Mouse (Mus musculus) embryonic facial prominence, embryonic 14.5 days (tissue): ENCODE data around the gene Acap3. TPM values are rescaled to one million over a fixed set of nuclear protein-coding genes. Genes with fewer than 3 reads are reported as not detected.

Source experiments
- ATAC-seq: fragments of 200-750 bp; cut with Nextera tagmentation; 2 replicates; pipeline ENCODE4 v1.8.0; 2017; ENCODE audit warnings: low read depth, moderate number of reproducible peaks, moderate TSS enrichment
- DNase-seq: peaks from one replicate; pipeline ENCODE4 v3.0.0-alpha.2; 2015; ENCODE audit warnings: low spot score
- H3K27ac ChIP-seq: fragments of 300-500 bp; sonication (generic); replicated peaks from 2 replicates; pipeline ENCODE4 v1.5.1; 2014; ENCODE audit warnings: low read depth, mild to moderate bottlenecking, low read length, moderate library complexity
- H3K27me3 ChIP-seq: fragments of 300-500 bp; sonication (generic); replicated peaks from 2 replicates; pipeline ENCODE4 v1.6.1; 2014; ENCODE audit warnings: low read length; ENCODE audit not compliant: control insufficient read depth, insufficient read depth
- H3K36me3 ChIP-seq: fragments of 300-500 bp; sonication (generic); 2 replicates; pipeline ENCODE4 v1.6.1; 2014; ENCODE audit warnings: low read length, mixed read lengths; ENCODE audit not compliant: control insufficient read depth, insufficient read depth
- H3K4me1 ChIP-seq: fragments of 300-500 bp; sonication (generic); 2 replicates; pipeline ENCODE4 v1.6.1; 2014; ENCODE audit warnings: antibody characterized with exemption, low read length; ENCODE audit not compliant: control insufficient read depth, insufficient read depth
- H3K4me2 ChIP-seq: fragments of 300-500 bp; sonication (generic); 2 replicates; pipeline ENCODE4 v1.6.1; 2014; ENCODE audit warnings: low read depth, mild to moderate bottlenecking, low read length, moderate library complexity, mixed read lengths
- H3K4me3 ChIP-seq: fragments of 300-500 bp; sonication (generic); 2 replicates; pipeline ENCODE4 v1.5.1; 2014; ENCODE audit warnings: low read depth, mild to moderate bottlenecking, low read length
- H3K9ac ChIP-seq: fragments of 300-500 bp; sonication (generic); 2 replicates; pipeline ENCODE4 v1.6.1; 2014; ENCODE audit warnings: low read depth, mild to moderate bottlenecking, low read length, moderate library complexity, mixed read lengths
- H3K9me3 ChIP-seq: fragments of 300-500 bp; sonication (generic); 2 replicates; pipeline ENCODE4 v1.6.1; 2016; ENCODE audit warnings: low read length; ENCODE audit not compliant: control insufficient read depth
- WGBS: fragments of 180-500 bp; shearing (Covaris S2); extraction: QIAGEN DNeasy Blood & Tissue Kit; methylation state at CpG from one replicate; pipeline ENCODE4 v1.1.7; 2014; 5-methylcytosine and 5-hydroxymethylcytosine counted together
- polyA plus RNA-seq: library from polyadenylated mRNA; unstranded; fragments of >200 nt; fragmentation: Nextera tagmentation; extraction: Ambion mirVana; gene quantifications from 2 replicates; pipeline ENCODE4 v1.2.1, GENCODE M21; 2014

Gene Acap3
- polyA plus RNA-seq, 1 experiment from 2014 or later = 23.9 TPM

DNA sequence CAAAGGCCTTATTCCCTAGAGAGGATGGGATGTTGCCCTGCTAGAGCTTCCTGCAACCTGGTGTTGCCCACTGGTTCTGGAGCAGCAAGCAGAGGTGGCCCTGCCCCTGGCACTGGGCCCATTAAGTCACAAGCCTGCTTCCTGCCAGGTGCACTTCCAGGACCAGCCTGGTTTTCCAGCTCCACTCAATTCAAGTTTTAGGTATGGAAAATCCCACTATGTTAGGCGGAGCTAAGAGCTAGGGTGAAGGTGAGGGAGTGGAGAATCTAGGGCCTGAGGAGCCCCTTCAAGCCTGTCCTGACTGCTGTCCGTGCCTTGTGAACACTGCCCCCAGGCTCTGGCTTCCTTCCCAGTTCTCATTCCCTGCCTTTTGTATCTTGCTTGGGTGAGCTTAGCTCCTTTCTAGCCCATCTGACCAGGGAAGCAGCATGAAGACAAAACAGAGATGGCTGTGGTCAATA, 39.6 kb upstream of the Acap3 start:
- 80% methylated on average over 2 of the region's 2 CpGs for WGBS
- DNase-seq (no peak), ATAC-seq (no peak)
- Histone ChIP-seq H3K4me3 (no peak overlapping the region), H3K27ac (no peak overlapping the region), H3K36me3 (peaks cover 33% of the 10 kb centered on the region), H3K4me1 (peaks cover 11% of the 10 kb centered on the region), H3K9me3 (no peaks in the 10 kb centered on the region), H3K9ac (no peak overlapping the region), H3K27me3 (no peaks in the 10 kb centered on the region), H3K4me2 (no peak overlapping the region)

DNA sequence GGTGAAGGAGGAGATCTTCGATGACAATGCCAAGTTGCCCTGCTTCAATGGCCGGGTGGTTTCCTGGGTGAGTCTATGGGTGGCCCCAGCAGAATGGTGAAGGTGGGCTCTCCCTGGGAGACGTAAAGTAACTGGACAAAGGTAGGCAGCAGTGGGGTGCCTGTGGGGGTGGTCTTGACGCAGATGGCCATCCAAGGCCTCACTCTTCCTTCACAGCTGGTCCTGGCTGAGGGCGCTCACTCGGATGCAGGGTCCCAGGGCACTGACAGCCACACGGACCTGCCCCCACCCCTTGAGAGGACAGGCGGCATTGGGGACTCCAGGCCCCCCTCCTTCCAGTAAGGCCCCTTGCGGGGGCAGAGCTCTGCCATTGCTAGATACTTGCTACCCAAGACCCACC, 38.2 kb upstream of the Acap3 start:
- DNase-seq (no peak), ATAC-seq (no peak)
- Histone ChIP-seq H3K4me1 (peaks cover 6% of the 10 kb centered on the region), H3K9me3 (no peaks in the 10 kb centered on the region), H3K9ac (no peak overlapping the region), H3K27ac (no peak overlapping the region), H3K4me3 (no peak overlapping the region), H3K4me2 (no peak overlapping the region), H3K27me3 (no peaks in the 10 kb centered on the region), H3K36me3 (peaks cover 48% of the 10 kb centered on the region)
- WGBS = 93% methylated on average over 9 of the region's 9 CpGs

DNA sequence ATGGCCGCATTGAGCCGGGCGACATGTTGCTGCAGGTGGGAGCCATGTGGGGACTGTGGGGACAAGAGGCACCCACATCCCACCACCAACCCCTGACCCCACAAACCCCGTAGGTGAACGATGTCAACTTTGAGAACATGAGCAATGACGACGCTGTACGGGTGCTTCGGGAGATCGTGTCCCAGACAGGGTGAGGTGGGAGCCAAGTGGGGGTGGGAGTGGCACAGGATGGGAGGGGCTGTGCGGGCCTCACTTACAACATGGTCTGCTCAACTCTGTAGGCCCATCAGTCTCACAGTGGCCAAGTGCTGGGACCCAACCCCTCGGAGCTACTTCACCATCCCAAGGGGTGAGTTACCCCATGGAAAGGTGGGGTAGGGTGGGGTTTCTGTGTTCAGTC, 36.6 kb upstream of the Acap3 start:
- Histone ChIP-seq H3K9ac (no peak overlapping the region), H3K27ac (no peak overlapping the region), H3K4me1 (no peaks in the 10 kb centered on the region), H3K4me2 (no peak overlapping the region), H3K4me3 (no peak overlapping the region), H3K36me3 (peaks cover 63% of the 10 kb centered on the region), H3K9me3 (no peaks in the 10 kb centered on the region), H3K27me3 (no peaks in the 10 kb centered on the region)
- ATAC-seq (no peak), DNase-seq (no peak)
- WGBS = 94% methylated on average over 12 of the region's 12 CpGs

DNA sequence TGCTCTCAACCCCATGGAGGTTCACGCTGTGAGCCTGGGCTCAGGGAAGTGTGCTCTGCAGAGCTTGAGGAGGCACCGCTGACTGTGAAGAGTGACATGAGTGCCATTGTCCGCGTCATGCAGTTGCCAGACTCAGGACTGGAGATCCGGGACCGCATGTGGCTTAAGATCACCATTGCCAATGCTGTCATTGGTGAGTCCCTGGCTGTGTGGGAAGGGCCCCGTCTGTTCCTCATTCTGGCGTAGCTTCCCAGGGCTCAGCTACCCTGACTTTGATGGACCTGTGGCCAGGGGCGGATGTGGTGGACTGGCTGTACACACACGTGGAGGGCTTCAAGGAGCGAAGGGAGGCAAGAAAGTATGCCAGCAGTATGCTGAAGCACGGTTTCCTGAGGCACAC, 35.6 kb upstream of the Acap3 start:
- 86% methylated on average over 11 of the region's 12 CpGs for WGBS
- ATAC-seq = no peak
- Histone ChIP-seq H3K4me2 (no peak overlapping the region), H3K27me3 (no peaks in the 10 kb centered on the region), H3K4me1 (no peaks in the 10 kb centered on the region), H3K9me3 (no peaks in the 10 kb centered on the region), H3K4me3 (no peak overlapping the region), H3K9ac (no peak overlapping the region), H3K36me3 (peaks cover 66% of the 10 kb centered on the region), H3K27ac (no peak overlapping the region)
- no peak for DNase-seq

DNA sequence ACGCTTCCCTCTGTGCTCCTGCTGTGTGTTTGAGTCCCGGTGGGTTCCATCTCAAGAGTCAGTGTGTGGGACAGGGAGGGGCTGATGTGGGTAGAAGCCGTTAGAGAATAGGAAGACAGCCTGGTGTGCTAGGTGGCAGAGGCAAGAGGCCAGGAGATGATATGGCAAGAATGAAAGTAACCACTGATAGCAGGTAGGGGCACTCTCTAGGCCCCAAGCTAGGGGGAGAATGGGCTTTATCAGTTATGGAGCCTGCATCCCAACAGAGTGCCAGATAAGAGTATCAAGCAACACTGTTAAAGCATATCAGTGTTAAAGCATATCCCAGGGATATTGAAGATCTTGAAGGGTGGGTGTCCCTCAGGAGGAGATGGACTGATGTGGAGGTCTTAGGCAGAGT, 34.7 kb upstream of the Acap3 start:
- no peak for ATAC-seq
- Histone ChIP-seq H3K4me1 (no peaks in the 10 kb centered on the region), H3K9ac (no peak overlapping the region), H3K4me2 (no peak overlapping the region), H3K4me3 (no peak overlapping the region), H3K27me3 (no peaks in the 10 kb centered on the region), H3K9me3 (no peaks in the 10 kb centered on the region), H3K27ac (no peak overlapping the region), H3K36me3 (peaks cover 74% of the 10 kb centered on the region)
- 92% methylated on average over 3 of the region's 3 CpGs for WGBS
- DNase-seq = no peak

DNA sequence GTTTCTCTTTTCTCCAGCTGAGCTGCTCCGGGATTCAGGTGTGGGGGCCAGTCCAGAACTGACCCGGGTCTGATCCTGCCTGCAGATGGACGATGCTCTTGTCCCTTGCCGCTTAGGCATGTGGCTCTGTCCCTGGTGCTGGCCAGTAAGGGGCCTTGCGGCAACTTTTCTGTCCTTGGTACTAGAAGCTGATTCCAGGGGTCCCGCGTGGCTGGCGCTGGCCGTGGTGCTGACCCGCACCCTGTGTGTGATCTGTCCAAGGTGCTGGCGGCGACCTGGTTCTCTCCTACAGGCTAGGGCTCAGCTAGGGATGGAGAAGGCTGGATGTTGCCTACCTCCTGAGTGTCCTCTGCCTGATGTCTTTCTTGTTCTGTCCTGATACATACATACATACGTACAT, 32.3 kb upstream of the Acap3 start:
- H3K4me2 ChIP-seq = no peak overlapping the region
- no peak overlapping the region for H3K9ac ChIP-seq
- H3K27ac ChIP-seq = no peak overlapping the region
- no peak overlapping the region for H3K4me3 ChIP-seq
- WGBS = 15% methylated on average over 11 of the region's 13 CpGs
- no peaks in the 10 kb centered on the region for H3K9me3 ChIP-seq
- H3K4me1 ChIP-seq = no peaks in the 10 kb centered on the region
- ATAC-seq (peak; percentile 49; the same call in 1 of the 2 replicates), DNase-seq (peak; percentile 78)
- H3K27me3 ChIP-seq = no peaks in the 10 kb centered on the region
- H3K36me3 ChIP-seq = peaks cover 68% of the 10 kb centered on the region

DNA sequence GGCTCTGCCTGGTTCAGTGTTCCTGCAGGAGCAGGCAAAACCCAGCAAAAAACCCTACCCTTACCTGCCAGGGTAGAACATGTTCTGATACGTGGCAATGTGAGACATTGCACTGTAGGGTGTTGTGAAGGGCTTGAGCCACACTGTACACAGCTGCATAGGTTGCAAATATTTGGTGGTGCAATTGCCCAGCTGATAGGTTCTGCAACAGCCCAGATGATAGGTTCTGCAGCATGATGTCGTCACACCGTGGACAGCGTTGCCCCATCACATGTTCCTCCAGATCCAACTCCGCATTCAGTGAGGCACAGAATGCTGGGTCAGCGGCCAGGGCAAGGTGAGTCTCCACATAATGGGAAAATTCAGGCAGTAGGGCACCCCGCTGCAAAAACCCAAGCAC, 29.8 kb upstream of the Acap3 start:
- ATAC-seq (no peak), DNase-seq (no peak)
- Histone ChIP-seq H3K27me3 (no peaks in the 10 kb centered on the region), H3K9ac (no peak overlapping the region), H3K27ac (no peak overlapping the region), H3K36me3 (peaks cover 60% of the 10 kb centered on the region; the same call in 1 of the 2 replicates), H3K4me1 (no peaks in the 10 kb centered on the region), H3K9me3 (no peaks in the 10 kb centered on the region), H3K4me3 (no peak overlapping the region), H3K4me2 (no peak overlapping the region)
- WGBS = 89% methylated on average over 7 of the region's 7 CpGs

DNA sequence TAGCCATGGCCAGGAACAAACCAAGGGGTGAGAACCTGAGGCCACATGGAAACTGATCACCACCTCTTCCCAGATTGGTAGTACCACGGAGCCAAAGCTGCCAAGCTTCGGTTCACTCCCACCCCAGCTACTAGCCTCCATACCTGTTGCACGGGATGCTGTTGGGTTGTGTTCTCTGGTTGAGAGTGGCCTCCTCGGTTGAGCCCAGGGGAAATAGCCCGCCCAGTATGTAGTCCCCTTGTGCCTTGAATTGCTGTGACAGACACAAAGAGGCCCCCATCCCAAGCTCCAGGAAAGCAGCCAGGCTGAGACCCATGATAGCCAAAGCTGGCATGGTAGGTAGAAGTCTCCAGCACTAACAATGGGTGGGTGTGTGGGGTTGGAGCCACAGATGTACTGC, 28.6 kb upstream of the Acap3 start, which contains the start of gene Tas1r3:
Tas1r3 (minus strand) TSS at position 362 of the 400 bp plus-strand sequence.
- DNase-seq (no peak), ATAC-seq (no peak)
- 86% methylated on average over 5 of the region's 5 CpGs for WGBS
- H3K9me3 ChIP-seq = no peaks in the 10 kb centered on the region
- no peak within 1 kb of the TSS for H3K9ac ChIP-seq
- no peak within 1 kb of the TSS for H3K4me2 ChIP-seq
- no peaks in the 10 kb centered on the region for H3K4me1 ChIP-seq
- no peaks in the 10 kb centered on the region for H3K27me3 ChIP-seq
- no peak within 1 kb of the TSS for H3K27ac ChIP-seq
- H3K36me3 ChIP-seq = peaks cover 50% of the 10 kb centered on the region; the same call in 1 of the 2 replicates
- no peak within 1 kb of the TSS for H3K4me3 ChIP-seq

DNA sequence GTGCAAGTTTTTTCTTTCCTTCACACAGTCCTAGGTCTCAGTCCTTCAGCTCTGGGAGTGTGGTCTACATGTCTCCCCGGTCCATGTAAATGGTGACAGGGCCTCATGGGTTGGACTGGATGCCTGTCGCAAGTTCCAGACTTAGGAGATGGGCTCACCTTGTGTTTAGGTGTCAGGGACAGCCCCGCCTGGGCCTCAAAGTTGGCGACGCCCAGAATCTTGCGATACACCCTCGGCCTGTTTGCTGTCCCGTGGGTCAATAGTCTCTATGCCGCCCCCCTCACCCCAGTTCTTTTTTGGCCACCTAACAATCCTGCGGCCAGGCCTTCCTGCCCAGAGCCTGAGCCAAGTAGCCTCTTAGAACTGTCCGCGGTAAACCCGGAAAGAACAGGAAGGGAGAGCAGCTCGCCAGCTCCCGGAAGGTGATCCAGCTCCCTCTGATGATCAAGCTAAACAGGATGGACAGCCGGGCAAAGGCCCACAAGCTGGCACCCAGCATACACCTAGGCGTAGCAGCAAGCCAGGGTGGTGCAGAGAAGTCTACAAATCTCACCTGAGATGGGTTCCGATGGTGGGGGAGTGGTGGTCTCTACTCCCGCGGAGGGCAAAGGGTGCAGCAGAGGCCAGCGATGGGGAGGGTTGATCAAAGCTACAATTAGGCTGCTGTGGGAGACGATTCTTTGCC, 22.9 kb upstream of the Acap3 start:
- Histone ChIP-seq H3K4me3 (peak overlapping the region; percentile 68), H3K27me3 (no peaks in the 10 kb centered on the region), H3K36me3 (peaks cover 32% of the 10 kb centered on the region), H3K27ac (no peak overlapping the region), H3K9ac (peak overlapping the region; percentile 83), H3K4me2 (peak overlapping the region; percentile 88), H3K9me3 (no peaks in the 10 kb centered on the region), H3K4me1 (peaks cover 12% of the 10 kb centered on the region)
- DNase-seq (no peak), ATAC-seq (no peak; the same call in 1 of the 2 replicates)
- 7% methylated on average over 20 of the region's 22 CpGs for WGBS
